Mouse (Mus musculus): Measurements from ENCODE around the gene 1110051M20Rik. TPM values are rescaled to one million over a fixed set of nuclear protein-coding genes. Genes with fewer than 3 reads are reported as not detected.

Gene 1110051M20Rik
- 6.9 and 10.0 TPM in 2 replicates for polyA plus RNA-seq (2012; rRNA removed)

GRCm38 (mm10) chr2:91444286-91444892, at the start of gene 1110051M20Rik:
1110051M20Rik (minus strand) TSS chr2:91444704.

GRCm38 (mm10) chr2:91457259-91457655, 12.8 kb upstream of the 1110051M20Rik start, which contains the start of gene Lrp4:
Lrp4 (plus strand) TSS chr2:91457511.

GRCm38 (mm10) chr2:91264711-91265681, 179.5 kb downstream of the 1110051M20Rik start, which contains the start of gene Arfgap2:
Arfgap2 (plus strand) TSS chr2:91264974.

GRCm38 (mm10) chr2:91255661-91256150, 188.8 kb downstream of the 1110051M20Rik start, which contains the start of gene Pacsin3:
Pacsin3 (plus strand) TSS chr2:91255954.

GRCm38 (mm10) chr2:91236601-91237510, 207.6 kb downstream of the 1110051M20Rik start, which contains the start of gene Ddb2:
Ddb2 (minus strand) TSS chr2:91236982.

Other genes starting within 250 kb of the 1110051M20Rik start
- gene Nr1h3, start 241.9 kb downstream of the 1110051M20Rik start, polyA plus RNA-seq (2012; rRNA removed) = 28.8 and 38.4 TPM in 2 replicates
- 21.2 and 23.3 TPM in 2 replicates for gene Acp2, start 241.8 kb downstream of the 1110051M20Rik start, polyA plus RNA-seq (2012; rRNA removed)
- gene Ddb2, start 207.7 kb downstream of the 1110051M20Rik start, polyA plus RNA-seq (2012; rRNA removed) = 8.8 and 10.1 TPM in 2 replicates
- gene Pacsin3, start 188.8 kb downstream of the 1110051M20Rik start, polyA plus RNA-seq (2012; rRNA removed) = 15.4 and 18.1 TPM in 2 replicates
- gene Arfgap2, start 179.7 kb downstream of the 1110051M20Rik start, polyA plus RNA-seq (2012; rRNA removed) = 27.0 and 34.0 TPM in 2 replicates
- gene Lrp4, start 12.8 kb upstream of the 1110051M20Rik start, polyA plus RNA-seq (2012; rRNA removed) = 10.9 and 12.2 TPM in 2 replicates
- 3.2 and 4.6 TPM in 2 replicates for gene Ckap5, start 82.1 kb upstream of the 1110051M20Rik start, polyA plus RNA-seq (2012; rRNA removed)
- gene F2, start 191.7 kb upstream of the 1110051M20Rik start, polyA plus RNA-seq (2012; rRNA removed) = 0.87 and 1.4 TPM in 2 replicates
- gene Zfp408, start 205.1 kb upstream of the 1110051M20Rik start, polyA plus RNA-seq (2012; rRNA removed) = 16.0 and 18.6 TPM in 2 replicates
- gene Arhgap1, start 205.2 kb upstream of the 1110051M20Rik start, polyA plus RNA-seq (2012; rRNA removed) = 142 and 145 TPM in 2 replicates